Mouse (Mus musculus) left cerebral cortex, postnatal 4 days (tissue): ENCODE results near the gene Dnajc28. TPM values are rescaled to one million over a fixed set of nuclear protein-coding genes. Genes with fewer than 3 reads are reported as not detected.
A peak's percentile ranks its signal among the peaks of the same experiment; 100 is the strongest.
"Not testable (repeated sequence)": the region's sequence is repeated elsewhere in the genome, so short reads cannot be mapped to it uniquely, and the experiment has no call there.

ENCODE experiments used
- DNase-seq: peaks from one replicate; pipeline ENCODE4 v3.0.0-alpha.2; 2022
- intact Hi-C: fragments of 180-260 bp; cut with DNase I; formaldehyde crosslinking; loops from one replicate; pipeline ENCODE4 v1.15.1; 2025
- total RNA-seq, 2 experiments: library from RNA; stranded (reverse); gene quantifications; 2 replicates each; pipeline ENCODE4 v1.2.3; 2021

The Dnajc28 gene
- total RNA-seq: 1 to 10 TPM; 1.8 to 2.8 TPM

- intact Hi-C loops: no loop called here
- DNase-seq: peak; percentile 77
Observed at GRCm38 (mm10) chr16:91618511-91619501, at the start of gene Dnajc28. Gene Dnajc28 (minus strand): TSS chr16:91619026.

DNA sequence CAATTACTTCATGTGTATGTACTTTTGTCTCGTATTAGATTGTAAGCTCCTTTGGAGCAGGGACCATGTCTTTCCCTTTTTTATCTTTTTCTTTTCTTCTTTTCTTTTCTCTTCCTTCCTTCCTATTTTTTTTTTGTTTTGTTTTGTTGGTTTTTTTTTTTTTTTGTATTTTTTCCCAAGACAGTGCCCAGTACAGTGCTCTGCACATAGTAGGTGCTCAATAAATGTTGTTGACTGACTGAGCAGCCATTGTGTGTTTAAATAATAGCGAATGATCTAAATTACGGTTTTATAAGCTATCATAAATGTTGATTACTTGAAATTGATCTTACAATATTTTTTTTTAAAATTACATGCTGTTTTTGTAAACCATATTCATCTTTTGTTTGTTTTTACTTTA, 45.0 kb upstream of the Dnajc28 start:
- intact Hi-C loops: loop anchor here (10.0 kb wide), 1 partner anchor 639 kb away; no protein-coding TSS in a partner anchor
- DNase-seq: no peak

DNA sequence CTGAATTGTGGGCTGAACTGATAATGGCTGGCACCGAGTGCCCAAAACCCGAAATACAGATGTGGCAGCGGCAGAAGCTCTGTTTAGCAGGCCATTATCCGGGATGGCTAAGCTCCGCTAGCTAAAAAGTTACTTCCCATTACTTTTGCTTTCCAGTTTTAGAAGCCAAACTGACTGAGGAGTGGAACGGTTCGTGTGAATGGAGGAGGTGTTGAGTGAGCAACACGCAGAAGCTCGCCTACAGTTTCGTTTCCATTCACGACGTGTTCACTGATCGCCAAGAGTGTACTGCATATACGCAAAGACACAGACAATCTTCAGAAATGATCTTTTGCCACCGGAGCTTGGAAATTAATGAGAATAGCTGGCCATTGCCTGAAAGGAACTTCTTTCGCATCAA, 43.5 kb upstream of the Dnajc28 start:
- intact Hi-C loops: loop anchor here (10.0 kb wide), 1 partner anchor 638 kb away; no protein-coding TSS in a partner anchor
- no peak for DNase-seq

DNA sequence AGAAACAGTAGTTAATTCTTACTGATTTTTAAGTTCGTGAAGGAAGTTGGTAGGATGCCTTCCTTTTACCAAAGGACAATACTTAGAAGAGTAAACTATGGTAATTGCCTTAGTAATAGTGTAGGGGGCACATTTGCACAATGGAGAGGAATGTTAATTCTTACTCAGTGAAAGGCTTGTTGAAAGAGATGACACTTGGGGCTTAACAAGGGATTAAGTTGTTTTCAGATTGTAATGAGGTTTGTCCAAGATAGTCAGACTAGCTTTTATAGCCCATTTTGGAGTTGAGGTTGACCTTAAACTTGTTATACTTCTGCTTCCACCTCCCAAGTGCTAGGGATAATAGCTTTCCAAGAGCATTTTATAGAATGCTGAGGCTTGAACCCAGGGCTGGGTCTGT, 42.6 kb upstream of the Dnajc28 start:
- DNase-seq: no peak
- intact Hi-C loops: loop anchor here (10.0 kb wide), 1 partner anchor 637 kb away; no protein-coding TSS in a partner anchor

- intact Hi-C loops: loop anchor here (10.0 kb wide), 1 partner anchor 635 kb away; no protein-coding TSS in a partner anchor
- no peak for DNase-seq
Observed at GRCm38 (mm10) chr16:91659798-91660197, 41.0 kb upstream of the Dnajc28 start.

DNA sequence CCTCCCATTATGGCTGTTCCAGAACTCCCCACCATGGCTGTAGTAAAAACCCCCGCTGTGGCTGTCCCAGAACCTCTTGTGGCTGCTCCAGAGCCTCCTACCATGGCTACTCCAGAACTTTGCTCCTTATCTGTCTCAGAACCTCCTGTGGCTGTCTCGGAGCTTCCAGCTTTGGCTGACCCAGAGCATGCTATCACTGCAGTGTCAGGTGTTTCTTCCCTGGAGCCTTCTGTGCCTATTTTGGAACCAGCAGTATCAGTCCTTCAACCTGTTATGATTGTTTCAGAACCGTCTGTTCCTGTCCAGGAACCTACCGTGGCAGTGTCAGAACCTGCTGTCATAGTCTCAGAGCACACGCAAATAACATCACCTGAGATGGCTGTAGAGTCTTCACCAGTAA, 39.6 kb upstream of the Dnajc28 start:
- DNase-seq: no peak
- intact Hi-C loops: no loop called here

GRCm38 (mm10) chr16:91657285-91657684, 38.5 kb upstream of the Dnajc28 start:
- intact Hi-C loops: no loop called here
- no peak for DNase-seq

GRCm38 (mm10) chr16:91655285-91655684, 36.5 kb upstream of the Dnajc28 start:
- intact Hi-C loops: no loop called here
- no peak for DNase-seq

- intact Hi-C loops: no loop called here
Observed at GRCm38 (mm10) chr16:91652191-91652590, 33.4 kb upstream of the Dnajc28 start.

GRCm38 (mm10) chr16:91649781-91650180, 31.0 kb upstream of the Dnajc28 start:
- DNase-seq: no peak
- intact Hi-C loops: no loop called here

More at GRCm38 (mm10) chr16:91652191-91652590, 33.4 kb upstream of the Dnajc28 start:
- no peak for DNase-seq

GRCm38 (mm10) chr16:91649246-91649645, 30.4 kb upstream of the Dnajc28 start:
- intact Hi-C loops: no loop called here
- DNase-seq: no peak

DNA sequence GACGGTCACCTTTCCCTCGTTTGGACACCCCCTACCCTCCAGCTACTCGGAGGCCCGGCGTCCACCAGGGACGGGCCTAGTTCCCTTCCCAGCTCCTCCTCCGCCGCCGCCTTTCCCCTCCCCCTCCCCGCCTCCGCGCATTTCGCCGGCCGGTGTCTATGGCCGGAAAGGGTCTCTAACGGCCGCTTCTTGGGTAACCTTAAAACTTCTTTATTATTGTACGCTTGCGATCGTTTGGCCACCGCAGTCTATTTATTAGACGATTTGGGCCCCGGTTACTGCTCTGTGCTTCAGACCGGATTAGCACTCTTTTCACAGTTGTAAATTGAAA, 29.4 kb upstream of the Dnajc28 start:
- DNase-seq: peak; percentile 80
- intact Hi-C loops: no loop called here

DNA sequence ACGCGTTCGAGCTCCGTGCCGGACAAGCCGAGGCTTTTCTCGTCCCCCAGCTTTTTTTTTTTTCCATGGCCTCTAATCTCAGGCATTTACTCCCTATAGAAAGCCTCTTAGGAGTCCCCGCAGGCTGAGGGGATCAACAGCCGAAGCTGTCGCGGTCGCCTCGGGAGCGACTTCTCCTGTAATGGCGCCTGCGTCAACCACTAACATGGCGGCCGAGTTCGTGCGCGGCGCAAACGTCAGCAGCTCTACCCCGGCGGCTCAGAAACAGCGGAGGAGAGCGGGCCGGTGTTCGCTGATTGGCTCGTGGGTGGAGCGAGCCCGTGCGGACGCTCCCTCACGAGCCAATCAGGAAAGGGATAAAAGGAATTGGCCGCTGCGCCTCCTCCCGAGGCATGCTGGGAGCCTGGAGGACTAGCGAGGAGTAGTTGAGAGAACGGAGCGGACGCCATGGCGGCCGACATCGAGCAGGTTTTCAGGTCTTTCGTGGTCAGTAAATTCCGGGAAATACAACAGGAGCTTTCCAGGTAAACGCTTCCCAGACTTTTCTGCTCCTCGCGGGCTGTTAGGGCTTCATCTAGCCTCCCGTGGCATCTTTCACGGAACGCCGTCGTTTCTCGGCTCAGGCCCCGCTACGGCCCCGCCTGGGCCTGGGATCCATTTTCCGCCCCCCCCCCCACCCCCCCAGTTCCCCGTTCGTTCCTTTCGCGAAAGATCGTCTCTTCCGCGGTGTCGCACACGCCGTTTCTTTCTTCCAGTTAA, 28.8 kb upstream of the Dnajc28 start, which contains the start of gene Son:
Gene Son (plus strand): TSS at position 46 of the 759 bp plus-strand sequence.
- peak; percentile 97 for DNase-seq
- intact Hi-C loops: no loop called here

- intact Hi-C loops: no loop called here
- peak; percentile 95 for DNase-seq
Observed at GRCm38 (mm10) chr16:91646681-91647419, 28.0 kb upstream of the Dnajc28 start, which contains the start of gene Gart. Gene Gart (minus strand): TSS chr16:91646952.

DNA sequence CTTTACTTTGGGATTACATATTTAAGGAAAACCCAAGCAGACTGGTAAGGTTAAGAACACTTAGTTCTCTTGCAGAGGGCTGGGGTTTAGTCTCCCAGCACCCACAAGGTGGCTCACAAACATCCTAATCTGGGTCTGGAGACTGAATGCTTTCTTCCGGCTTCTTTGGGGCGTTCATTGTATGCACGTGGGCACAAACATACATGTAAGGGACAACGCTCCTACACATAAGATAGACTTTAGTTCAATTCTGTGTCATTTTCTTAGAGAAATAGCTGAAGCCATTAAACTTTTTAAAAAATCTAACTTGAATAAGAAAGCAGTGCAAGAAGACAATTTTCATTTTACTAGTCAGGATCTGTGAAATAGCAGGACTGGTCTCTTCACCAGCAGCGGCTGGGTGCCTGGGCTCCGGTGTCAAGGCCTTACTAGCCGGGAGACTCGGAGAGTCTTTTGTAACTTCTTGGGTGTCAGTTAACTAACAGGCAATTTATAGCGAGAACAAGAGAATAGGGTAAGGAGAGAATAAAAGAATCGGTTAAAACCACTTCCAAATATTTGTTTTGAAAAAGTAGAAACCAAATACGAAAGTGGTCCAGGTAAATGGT, 27.3 kb upstream of the Dnajc28 start:
- intact Hi-C loops: no loop called here
- no peak for DNase-seq

GRCm38 (mm10) chr16:91645420-91645819, 26.6 kb upstream of the Dnajc28 start:
- DNase-seq, intact Hi-C loops: not testable (repeated sequence)

GRCm38 (mm10) chr16:91644901-91645300, 26.1 kb upstream of the Dnajc28 start:
- DNase-seq: no peak
- intact Hi-C loops: no loop called here

GRCm38 (mm10) chr16:91640171-91640570, 21.3 kb upstream of the Dnajc28 start:
- intact Hi-C loops: no loop called here
- no peak for DNase-seq

- DNase-seq: no peak
- intact Hi-C loops: no loop called here
Observed at GRCm38 (mm10) chr16:91639636-91640035, 20.8 kb upstream of the Dnajc28 start.

- no peak for DNase-seq
Observed at GRCm38 (mm10) chr16:91639161-91639560, 20.3 kb upstream of the Dnajc28 start.

More at GRCm38 (mm10) chr16:91639161-91639560, 20.3 kb upstream of the Dnajc28 start:
- intact Hi-C loops: no loop called here
